Mouse (Mus musculus): ENCODE measurements around the gene Exosc1. TPM values are rescaled to one million over a fixed set of nuclear protein-coding genes. Genes with fewer than 3 reads are reported as not detected.

Exosc1 gene
- polyA plus RNA-seq (2015; fragmentation: Illumina TruSeq; extraction: RNeasy Lipid Tissue Mini Kit (QIAGEN cat#74804); ENCODE audit: low read depth, low replicate concordance), result 26.2 TPM

GRCm38 (mm10) chr19:41933179-41934086 is at the start of gene Exosc1, which contains the start of gene Zdhhc16:
Gene Exosc1, minus strand, starts transcription at chr19:41933423.
Gene Zdhhc16, plus strand, starts transcription at chr19:41933480.

GRCm38 (mm10) chr19:41981595-41981927 is 48.3 kb upstream of the Exosc1 start, which contains the start of gene Ubtd1:
Gene Ubtd1, plus strand, starts transcription at chr19:41981763.

GRCm38 (mm10) chr19:41980819-41981594 is 47.8 kb upstream of the Exosc1 start, which contains the start of gene Mms19:
Gene Mms19, minus strand, starts transcription at chr19:41981157.

GRCm38 (mm10) chr19:41911178-41912073 is 21.8 kb downstream of the Exosc1 start, which contains the start of gene Pgam1:
Gene Pgam1, plus strand, starts transcription at chr19:41911923.

GRCm38 (mm10) chr19:41895460-41896318 is 37.5 kb downstream of the Exosc1 start, which contains the start of gene Rrp12:
Gene Rrp12, minus strand, starts transcription at chr19:41896173.

Other genes with a start within 250 kb of the Exosc1 start
- gene Slit1, start 189.8 kb downstream of the Exosc1 start, polyA plus RNA-seq (2015; fragmentation: Illumina TruSeq; extraction: RNeasy Lipid Tissue Mini Kit (QIAGEN cat#74804); ENCODE audit: low read depth, low replicate concordance), result 28.5 TPM
- 2.4 TPM for gene Arhgap19, start 131.4 kb downstream of the Exosc1 start, polyA plus RNA-seq (2015; fragmentation: Illumina TruSeq; extraction: RNeasy Lipid Tissue Mini Kit (QIAGEN cat#74804); ENCODE audit: low read depth, low replicate concordance)
- gene Frat1, start 103.5 kb downstream of the Exosc1 start, polyA plus RNA-seq (2015; fragmentation: Illumina TruSeq; extraction: RNeasy Lipid Tissue Mini Kit (QIAGEN cat#74804); ENCODE audit: low read depth, low replicate concordance), result 7.6 TPM
- 3.2 TPM for gene Frat2, start 85.3 kb downstream of the Exosc1 start, polyA plus RNA-seq (2015; fragmentation: Illumina TruSeq; extraction: RNeasy Lipid Tissue Mini Kit (QIAGEN cat#74804); ENCODE audit: low read depth, low replicate concordance)
- gene Rrp12, start 37.2 kb downstream of the Exosc1 start, polyA plus RNA-seq (2015; fragmentation: Illumina TruSeq; extraction: RNeasy Lipid Tissue Mini Kit (QIAGEN cat#74804); ENCODE audit: low read depth, low replicate concordance), result 18.4 TPM
- gene Pgam1, start 21.5 kb downstream of the Exosc1 start, polyA plus RNA-seq (2015; fragmentation: Illumina TruSeq; extraction: RNeasy Lipid Tissue Mini Kit (QIAGEN cat#74804); ENCODE audit: low read depth, low replicate concordance), result 759 TPM
- 47.2 TPM for gene Zdhhc16, start 57 bp upstream of the Exosc1 start, polyA plus RNA-seq (2015; fragmentation: Illumina TruSeq; extraction: RNeasy Lipid Tissue Mini Kit (QIAGEN cat#74804); ENCODE audit: low read depth, low replicate concordance)
- gene Mms19, start 47.7 kb upstream of the Exosc1 start, polyA plus RNA-seq (2015; fragmentation: Illumina TruSeq; extraction: RNeasy Lipid Tissue Mini Kit (QIAGEN cat#74804); ENCODE audit: low read depth, low replicate concordance), result 21.3 TPM
- 12.3 TPM for gene Ubtd1, start 48.3 kb upstream of the Exosc1 start, polyA plus RNA-seq (2015; fragmentation: Illumina TruSeq; extraction: RNeasy Lipid Tissue Mini Kit (QIAGEN cat#74804); ENCODE audit: low read depth, low replicate concordance)
- 0.43 TPM for gene Ankrd2, start 102.6 kb upstream of the Exosc1 start, polyA plus RNA-seq (2015; fragmentation: Illumina TruSeq; extraction: RNeasy Lipid Tissue Mini Kit (QIAGEN cat#74804); ENCODE audit: low read depth, low replicate concordance)
- 1.6 TPM for gene Hoga1, start 112.2 kb upstream of the Exosc1 start, polyA plus RNA-seq (2015; fragmentation: Illumina TruSeq; extraction: RNeasy Lipid Tissue Mini Kit (QIAGEN cat#74804); ENCODE audit: low read depth, low replicate concordance)
- gene 4933411K16Rik, start 118.8 kb upstream of the Exosc1 start, polyA plus RNA-seq (2015; fragmentation: Illumina TruSeq; extraction: RNeasy Lipid Tissue Mini Kit (QIAGEN cat#74804); ENCODE audit: low read depth, low replicate concordance), result not detected
- 66.3 TPM for gene Morn4, start 152.9 kb upstream of the Exosc1 start, polyA plus RNA-seq (2015; fragmentation: Illumina TruSeq; extraction: RNeasy Lipid Tissue Mini Kit (QIAGEN cat#74804); ENCODE audit: low read depth, low replicate concordance)
- gene Pi4k2a, start 157.0 kb upstream of the Exosc1 start, polyA plus RNA-seq (2015; fragmentation: Illumina TruSeq; extraction: RNeasy Lipid Tissue Mini Kit (QIAGEN cat#74804); ENCODE audit: low read depth, low replicate concordance), result 59.5 TPM
- 59.4 TPM for gene Avpi1, start 195.6 kb upstream of the Exosc1 start, polyA plus RNA-seq (2015; fragmentation: Illumina TruSeq; extraction: RNeasy Lipid Tissue Mini Kit (QIAGEN cat#74804); ENCODE audit: low read depth, low replicate concordance)
- gene Marveld1, start 214.0 kb upstream of the Exosc1 start, polyA plus RNA-seq (2015; fragmentation: Illumina TruSeq; extraction: RNeasy Lipid Tissue Mini Kit (QIAGEN cat#74804); ENCODE audit: low read depth, low replicate concordance), result 7.0 TPM
- gene Zfyve27, start 230.5 kb upstream of the Exosc1 start, polyA plus RNA-seq (2015; fragmentation: Illumina TruSeq; extraction: RNeasy Lipid Tissue Mini Kit (QIAGEN cat#74804); ENCODE audit: low read depth, low replicate concordance), result 73.0 TPM

All from brain, adult 10 weeks (tissue).